Mouse (Mus musculus): ENCODE data around the gene Slc35g3. TPM values are rescaled to one million over a fixed set of nuclear protein-coding genes. Genes with fewer than 3 reads are reported as not detected.

Slc35g3 gene
- polyA plus RNA-seq (2012; ENCODE audit: insufficient read depth, insufficient read length, missing spikeins) = not detected in 2 replicates

DNA sequence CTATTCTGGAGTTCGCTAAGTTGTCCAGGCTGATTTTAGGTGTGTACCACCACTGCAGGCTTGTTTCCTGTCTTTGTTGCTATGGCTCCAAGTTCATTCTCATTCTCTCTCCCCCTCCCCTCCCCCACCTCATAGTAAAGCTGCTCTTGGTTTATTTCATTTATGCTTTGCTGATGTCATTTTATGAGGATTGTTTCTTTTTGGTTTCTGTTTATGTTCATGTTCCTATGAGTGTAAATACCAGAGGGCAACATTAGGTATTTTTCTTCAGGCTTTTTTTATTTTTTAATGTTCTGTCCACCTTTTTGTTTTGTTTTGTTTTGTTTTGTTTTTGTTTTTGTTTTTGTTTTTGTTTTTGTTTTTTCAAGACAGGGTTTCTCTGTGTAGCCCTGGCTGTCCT is at the start of gene Slc35g3:
Gene Slc35g3, minus strand, starts transcription at position 101 of the 400 bp plus-strand sequence.
- H3K4me3 ChIP-seq (ENCODE audit: insufficient read depth, low read depth, low read length) = no peak within 1 kb of the TSS
- peaks cover 1% of the 10 kb centered on the region; the same call in 1 of the 2 replicates for H3K4me1 ChIP-seq (ENCODE audit: control insufficient read depth, insufficient read depth, insufficient read length, low read length)
- no peak within 1 kb of the TSS for H3K27ac ChIP-seq (replicated peaks; ENCODE audit: low read depth, low read length)

DNA sequence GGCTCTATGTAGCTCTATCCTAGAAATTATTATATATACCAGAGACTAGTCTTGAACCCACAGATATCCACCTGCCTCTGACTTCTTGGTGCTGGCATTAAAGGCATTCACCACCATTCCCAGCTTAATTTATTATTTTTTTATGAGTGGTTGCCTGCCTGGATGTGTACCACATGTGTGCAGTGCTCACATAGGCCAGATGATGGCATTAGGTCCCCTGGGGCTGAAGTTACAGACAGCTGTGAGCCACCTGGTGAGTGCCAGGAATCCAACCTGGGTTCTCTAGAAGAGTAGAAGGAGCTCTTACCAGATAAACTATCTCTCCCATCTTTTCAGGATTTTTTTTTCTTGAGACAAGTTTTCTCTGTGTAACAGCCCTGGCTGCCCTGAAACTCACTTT is 48.5 kb upstream of the Slc35g3 start:
- Histone ChIP-seq H3K4me1 (ENCODE audit: control insufficient read depth, insufficient read depth, insufficient read length, low read length) (no peaks in the 10 kb centered on the region), H3K4me3 (ENCODE audit: insufficient read depth, low read depth, low read length) (no peak overlapping the region), H3K27ac (replicated peaks; ENCODE audit: low read depth, low read length) (no peak overlapping the region)

DNA sequence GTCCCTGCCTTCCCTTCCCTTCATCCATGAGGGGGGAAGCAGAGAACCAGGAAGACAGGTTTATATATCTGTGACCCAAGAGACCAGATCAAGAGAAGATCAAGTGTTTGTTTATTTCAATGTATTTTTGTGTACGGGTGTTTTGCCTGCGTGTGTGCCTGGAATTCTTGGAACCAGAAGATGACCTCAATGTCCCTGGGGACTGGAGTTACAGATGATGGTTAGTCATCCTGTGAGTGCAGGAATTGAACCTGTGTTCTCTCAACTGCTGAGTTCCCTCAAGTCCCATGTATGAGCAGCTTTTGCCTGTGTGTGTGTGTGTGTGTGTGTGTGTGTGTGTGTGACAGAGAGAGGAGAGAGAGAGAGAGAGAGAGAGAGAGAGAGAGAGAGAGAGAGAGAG is 45.9 kb upstream of the Slc35g3 start:
- no peak overlapping the region for H3K27ac ChIP-seq (replicated peaks; ENCODE audit: low read depth, low read length)
- H3K4me3 ChIP-seq (ENCODE audit: insufficient read depth, low read depth, low read length) = no peak overlapping the region
- no peaks in the 10 kb centered on the region for H3K4me1 ChIP-seq (ENCODE audit: control insufficient read depth, insufficient read depth, insufficient read length, low read length)

DNA sequence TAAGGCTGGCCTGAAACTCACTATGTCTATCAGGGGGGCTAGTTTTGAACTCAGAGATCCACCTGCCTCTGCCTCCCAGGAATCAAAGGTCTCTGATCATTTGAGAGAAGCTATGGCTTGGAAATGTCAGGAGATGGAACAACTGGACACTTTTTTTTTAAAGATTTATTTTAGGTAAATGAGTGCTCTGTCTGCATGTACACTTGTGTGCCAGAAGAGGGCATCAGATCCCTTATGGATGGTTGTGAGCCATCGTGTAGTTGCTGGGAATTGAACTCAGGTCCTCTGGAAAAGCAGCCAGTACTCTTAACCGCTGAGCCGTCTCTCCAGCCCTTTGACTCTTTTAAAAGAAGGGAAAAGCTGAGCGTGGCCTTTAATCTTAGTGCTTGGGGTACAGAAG is 44.6 kb upstream of the Slc35g3 start:
- H3K4me3 ChIP-seq (ENCODE audit: insufficient read depth, low read depth, low read length) = no peak overlapping the region
- no peak overlapping the region for H3K27ac ChIP-seq (replicated peaks; ENCODE audit: low read depth, low read length)
- H3K4me1 ChIP-seq (ENCODE audit: control insufficient read depth, insufficient read depth, insufficient read length, low read length) = peaks cover 6% of the 10 kb centered on the region

DNA sequence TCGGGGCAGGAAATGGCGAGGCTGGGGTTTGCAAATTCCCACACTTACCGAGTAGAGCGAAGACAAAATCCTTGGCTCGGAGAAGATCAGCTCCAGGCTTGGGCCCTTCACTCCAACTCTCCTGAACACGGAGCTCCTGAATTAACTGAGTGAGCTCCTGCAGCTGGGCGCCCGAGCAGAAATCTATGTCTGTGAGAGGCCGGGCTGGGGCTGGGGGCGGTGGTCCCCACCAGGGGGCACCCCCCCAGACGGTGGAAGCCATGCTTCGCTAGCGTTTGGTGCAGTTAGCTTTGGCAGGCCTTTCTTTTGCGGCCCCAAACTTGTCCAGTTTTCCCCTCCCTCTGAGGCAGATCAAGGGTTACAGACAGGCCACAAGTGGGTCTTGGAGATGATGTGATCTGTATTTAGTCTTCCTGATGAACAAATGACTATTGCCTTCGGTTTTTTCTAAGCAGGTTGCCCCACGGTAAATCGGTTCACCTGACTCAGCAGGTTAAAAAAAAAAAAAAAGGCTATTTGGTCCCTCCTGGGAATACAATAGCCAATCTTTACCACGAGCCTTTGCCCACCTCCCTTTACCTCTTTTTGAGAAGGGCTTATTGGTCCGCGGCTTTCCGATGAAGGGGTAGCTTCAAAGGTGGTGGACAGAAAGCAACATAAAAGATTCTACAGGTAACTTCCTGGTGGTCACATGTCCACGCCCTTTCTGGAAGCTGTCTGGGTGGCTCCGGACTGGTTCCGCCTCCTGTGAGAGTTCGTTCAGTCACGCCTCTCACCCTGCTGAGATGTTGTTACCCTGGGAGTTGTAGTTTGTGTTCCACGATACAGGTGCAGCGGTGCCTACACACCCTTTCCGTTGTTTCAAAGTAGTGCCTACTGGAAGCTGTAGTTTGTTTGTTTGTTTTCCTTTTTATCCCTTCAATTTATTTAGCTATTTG is 43.5 kb upstream of the Slc35g3 start, which contains the start of gene Tmem102:
Gene Tmem102, minus strand, starts transcription at position 653 of the 938 bp plus-strand sequence.
- Histone ChIP-seq H3K4me1 (ENCODE audit: control insufficient read depth, insufficient read depth, insufficient read length, low read length) (peaks cover 9% of the 10 kb centered on the region), H3K27ac (replicated peaks; ENCODE audit: low read depth, low read length) (no peak within 1 kb of the TSS), H3K4me3 (ENCODE audit: insufficient read depth, low read depth, low read length) (peak within 1 kb of the TSS; percentile 93)

DNA sequence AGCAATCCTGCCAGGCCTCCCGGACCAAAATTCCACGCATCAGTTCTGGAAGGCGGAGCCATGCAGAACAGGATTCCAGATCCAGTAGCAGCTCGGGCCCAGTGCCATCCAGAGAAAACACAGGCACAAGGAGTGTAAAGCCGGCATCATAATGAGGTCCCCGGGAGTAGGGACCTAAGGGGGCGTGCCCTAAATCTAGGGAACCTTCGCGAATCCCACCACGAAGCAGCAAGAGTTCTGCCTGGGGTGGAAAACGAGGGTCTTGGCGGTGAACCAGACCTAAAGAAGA is 42.8 kb upstream of the Slc35g3 start:
- peaks cover 9% of the 10 kb centered on the region for H3K4me1 ChIP-seq (ENCODE audit: control insufficient read depth, insufficient read depth, insufficient read length, low read length)
- no peak overlapping the region for H3K27ac ChIP-seq (replicated peaks; ENCODE audit: low read depth, low read length)
- H3K4me3 ChIP-seq (ENCODE audit: insufficient read depth, low read depth, low read length) = peak overlapping the region; percentile 93

DNA sequence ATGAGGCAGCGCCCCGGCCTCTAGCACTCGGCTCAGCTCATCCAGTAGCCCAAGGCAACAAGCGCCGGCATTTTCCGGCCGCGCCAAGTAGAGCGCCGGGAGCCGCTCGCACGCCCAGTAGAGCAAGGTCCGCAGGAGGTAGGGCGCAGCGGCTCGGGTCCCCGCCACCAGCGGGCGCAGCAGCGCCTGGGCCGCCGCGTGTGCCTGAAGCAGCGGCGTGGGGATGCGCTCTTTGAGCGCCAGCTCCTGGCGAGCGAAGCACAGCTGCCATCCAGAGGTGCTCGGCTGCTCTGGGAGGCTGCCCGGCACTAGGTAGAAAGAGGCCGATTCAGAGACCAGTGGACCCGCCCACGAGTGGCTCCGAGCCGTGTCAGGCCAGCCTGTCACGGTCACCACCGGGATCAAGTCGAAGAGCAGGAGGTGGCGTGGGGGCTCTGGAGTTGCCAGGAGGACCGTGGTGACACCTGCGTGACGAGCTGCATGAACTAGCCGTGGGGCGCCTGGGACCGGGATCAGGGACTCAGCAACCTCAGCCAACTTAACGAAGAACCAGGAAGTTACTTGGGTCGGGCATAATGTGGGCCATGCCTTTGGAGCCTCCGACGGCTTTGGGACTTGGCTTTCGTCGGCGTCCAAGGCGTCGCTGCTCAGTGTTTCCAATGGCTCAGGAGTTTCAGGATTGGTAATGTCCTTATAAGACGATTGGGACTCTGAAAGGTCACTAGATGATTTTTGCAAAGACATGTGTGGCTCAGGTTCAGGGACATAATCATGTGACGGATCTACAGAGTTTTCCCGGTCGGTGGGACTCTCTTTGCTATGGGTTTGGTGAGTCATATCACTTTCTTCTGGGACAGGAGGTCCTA is 42.3 kb upstream of the Slc35g3 start:
- Histone ChIP-seq H3K4me1 (ENCODE audit: control insufficient read depth, insufficient read depth, insufficient read length, low read length) (peaks cover 9% of the 10 kb centered on the region), H3K27ac (replicated peaks; ENCODE audit: low read depth, low read length) (no peak overlapping the region)

DNA sequence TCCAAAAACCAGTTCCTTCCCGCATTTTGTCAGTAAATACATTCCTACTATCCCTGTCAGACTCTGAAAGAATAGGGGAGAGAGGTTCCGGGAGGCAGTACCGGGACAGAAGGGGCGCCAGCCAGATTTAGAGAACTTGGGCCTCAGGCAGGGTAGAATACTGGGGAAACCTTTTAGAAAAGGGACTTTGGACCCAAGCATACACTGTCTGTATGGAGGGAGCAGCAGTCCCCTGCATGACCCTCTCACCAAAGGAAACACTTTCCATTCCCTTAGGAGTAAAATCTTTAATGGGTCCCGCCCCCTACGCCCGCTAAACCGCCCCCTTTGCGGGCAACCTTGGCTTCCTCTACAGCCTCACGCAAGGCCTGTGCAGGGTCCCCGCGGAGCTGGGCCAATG is 41.6 kb upstream of the Slc35g3 start:
- Histone ChIP-seq H3K4me3 (ENCODE audit: insufficient read depth, low read depth, low read length) (peak overlapping the region; percentile 93), H3K27ac (replicated peaks; ENCODE audit: low read depth, low read length) (no peak overlapping the region), H3K4me1 (ENCODE audit: control insufficient read depth, insufficient read depth, insufficient read length, low read length) (peaks cover 9% of the 10 kb centered on the region)

More for the DNA sequence above, 42.3 kb upstream of the Slc35g3 start:
- H3K4me3 ChIP-seq (ENCODE audit: insufficient read depth, low read depth, low read length) = peak overlapping the region; percentile 93

DNA sequence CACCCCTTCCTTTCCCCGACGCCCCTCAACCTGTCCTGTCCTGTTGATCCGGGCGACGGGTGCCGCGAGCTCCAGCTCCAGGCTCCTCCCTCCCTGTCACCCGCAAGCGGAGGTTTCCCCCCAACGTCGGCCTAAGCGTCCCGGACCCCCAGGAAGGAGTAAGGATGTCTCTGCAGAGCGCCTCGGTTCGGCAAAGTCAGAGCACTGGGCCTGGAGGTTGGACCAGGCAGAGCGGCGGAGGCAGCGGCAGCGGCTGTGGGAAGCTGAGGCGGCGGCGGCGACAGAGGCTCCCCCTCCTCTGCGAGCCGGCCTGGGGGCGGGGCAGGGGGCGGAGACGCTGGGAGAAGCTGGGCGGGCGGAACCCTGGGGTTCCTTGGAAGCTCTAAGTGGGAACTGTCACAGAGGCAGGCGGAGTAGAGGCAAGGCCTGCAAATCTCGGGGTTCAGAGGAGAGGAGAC is 40.9 kb upstream of the Slc35g3 start:
- peaks cover 9% of the 10 kb centered on the region for H3K4me1 ChIP-seq (ENCODE audit: control insufficient read depth, insufficient read depth, insufficient read length, low read length)
- H3K27ac ChIP-seq (replicated peaks; ENCODE audit: low read depth, low read length) = no peak overlapping the region
- peak overlapping the region; percentile 93 for H3K4me3 ChIP-seq (ENCODE audit: insufficient read depth, low read depth, low read length)

DNA sequence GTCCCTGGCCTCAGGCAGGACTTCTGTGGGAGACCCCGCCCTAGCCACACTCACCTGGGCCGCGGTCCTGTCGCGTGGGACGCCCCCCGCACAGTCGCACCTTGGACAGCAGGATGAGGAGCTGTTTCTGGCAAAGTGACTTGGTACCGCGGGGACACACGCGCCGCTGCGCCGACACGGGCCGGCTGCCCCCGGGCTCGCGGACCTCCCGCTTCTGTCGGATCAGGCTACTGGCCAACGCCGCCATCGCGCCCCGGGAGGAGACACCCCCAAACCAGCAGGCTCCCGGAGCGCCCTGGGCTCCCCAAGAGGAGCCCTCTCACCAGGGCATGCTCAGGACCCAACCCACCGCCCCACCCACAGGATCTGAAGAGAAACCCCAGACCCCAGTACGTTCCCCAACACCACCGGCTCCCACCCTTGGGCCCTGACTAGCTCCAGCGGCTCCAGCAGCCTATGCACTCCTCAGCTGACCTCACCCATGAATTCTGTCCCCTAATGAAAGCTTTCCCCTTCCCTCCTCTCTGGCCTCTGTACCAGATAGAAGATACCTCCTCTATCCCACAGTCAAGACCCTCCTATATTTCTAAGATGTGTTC is 39.7 kb upstream of the Slc35g3 start, which contains the start of gene Fgf11:
Gene Fgf11, minus strand, starts transcription at position 479 of the 599 bp plus-strand sequence.
- H3K4me3 ChIP-seq (ENCODE audit: insufficient read depth, low read depth, low read length) = peak within 1 kb of the TSS; percentile 93
- no peak within 1 kb of the TSS for H3K27ac ChIP-seq (replicated peaks; ENCODE audit: low read depth, low read length)
- H3K4me1 ChIP-seq (ENCODE audit: control insufficient read depth, insufficient read depth, insufficient read length, low read length) = peaks cover 9% of the 10 kb centered on the region

DNA sequence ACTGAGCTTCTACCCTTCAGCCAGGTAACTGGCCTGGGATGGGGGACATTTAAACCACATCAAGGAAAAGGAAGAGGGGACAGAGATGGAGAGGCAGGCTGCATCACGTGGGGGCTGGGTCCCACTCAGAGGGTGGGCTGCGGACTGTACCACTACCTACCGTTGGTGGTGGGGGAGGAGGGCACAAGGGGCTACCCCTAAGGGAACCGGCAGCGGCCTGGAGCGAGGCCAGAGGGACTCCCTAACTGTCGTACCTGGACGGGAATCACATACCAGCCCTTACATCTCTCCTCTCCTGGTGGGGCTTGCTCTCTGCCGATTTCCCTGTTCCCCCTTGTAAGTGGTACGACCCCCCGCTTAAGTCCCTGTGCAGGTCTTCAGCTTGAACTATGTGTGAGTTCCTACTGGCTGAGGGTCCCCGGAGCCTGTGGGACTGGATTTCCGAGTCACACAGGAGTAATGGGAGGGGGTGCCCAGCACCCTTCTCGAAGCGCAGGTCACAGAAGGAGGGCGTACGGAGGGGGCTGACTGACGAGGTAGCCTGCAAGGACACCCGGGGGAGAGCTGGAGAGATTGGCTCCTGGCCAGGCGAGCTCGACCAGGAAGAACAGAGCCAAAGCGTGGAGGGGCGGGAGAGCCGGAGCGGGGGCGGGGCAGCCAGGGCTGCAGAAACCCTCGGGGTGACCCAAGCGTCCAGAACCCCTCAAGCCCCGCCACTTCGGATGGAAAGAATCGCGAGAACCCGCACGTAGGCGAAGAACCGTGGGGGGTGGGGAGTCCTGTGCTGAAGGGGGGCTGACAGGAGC is 38.8 kb upstream of the Slc35g3 start:
- peaks cover 9% of the 10 kb centered on the region for H3K4me1 ChIP-seq (ENCODE audit: control insufficient read depth, insufficient read depth, insufficient read length, low read length)
- H3K4me3 ChIP-seq (ENCODE audit: insufficient read depth, low read depth, low read length) = peak overlapping the region; percentile 93
- no peak overlapping the region for H3K27ac ChIP-seq (replicated peaks; ENCODE audit: low read depth, low read length)

DNA sequence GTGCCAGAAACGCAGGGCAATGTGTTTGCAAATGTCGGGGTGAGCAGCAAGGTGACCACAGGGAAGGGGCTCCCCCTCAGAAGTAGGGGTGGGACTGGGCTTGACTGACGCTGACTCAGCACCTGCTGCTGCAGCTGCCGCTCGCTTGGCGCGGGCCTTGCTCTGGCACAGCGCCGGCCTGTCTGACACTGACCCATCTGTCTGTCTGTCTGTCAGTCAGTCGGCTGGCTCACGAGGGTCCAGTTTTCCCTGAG is 38.3 kb upstream of the Slc35g3 start:
- no peak overlapping the region for H3K27ac ChIP-seq (replicated peaks; ENCODE audit: low read depth, low read length)
- H3K4me1 ChIP-seq (ENCODE audit: control insufficient read depth, insufficient read depth, insufficient read length, low read length) = peaks cover 9% of the 10 kb centered on the region
- no peak overlapping the region for H3K4me3 ChIP-seq (ENCODE audit: insufficient read depth, low read depth, low read length)

DNA sequence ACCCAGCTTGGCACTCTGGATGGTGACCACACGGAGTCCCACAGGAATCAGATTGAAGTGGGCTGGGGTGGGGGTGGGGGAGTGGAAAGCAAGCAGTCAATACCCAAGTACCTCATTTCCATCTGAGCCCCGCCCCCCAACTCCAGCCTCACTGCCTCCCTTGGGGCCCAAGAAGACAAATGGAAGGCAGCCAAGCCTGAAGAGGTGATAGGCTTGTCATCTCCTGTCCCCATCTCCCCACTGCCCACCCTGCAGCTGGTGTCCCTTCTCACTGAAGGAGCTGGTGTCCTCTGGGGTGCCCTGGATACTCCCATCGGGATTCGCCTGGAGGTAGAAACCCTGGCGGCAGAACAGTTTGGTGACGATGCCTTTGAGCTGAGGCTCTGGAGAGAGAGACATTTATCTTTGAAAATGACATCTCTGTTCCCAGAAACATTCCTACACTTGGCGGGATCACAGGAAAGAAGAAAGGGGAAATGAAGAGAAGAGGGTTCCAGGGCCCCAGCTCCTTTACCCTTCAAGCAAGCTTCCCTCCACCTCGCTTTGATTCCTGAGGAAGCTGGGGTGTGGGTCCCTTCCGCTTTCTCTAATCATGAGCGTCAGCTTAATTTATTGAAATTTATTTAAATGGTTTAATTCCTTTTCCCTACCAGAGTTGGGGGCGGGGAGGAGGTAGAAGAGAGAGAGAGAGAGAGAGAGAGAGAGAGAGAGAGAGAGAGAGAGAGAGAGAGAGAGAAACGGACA is 37.8 kb upstream of the Slc35g3 start:
- Histone ChIP-seq H3K4me1 (ENCODE audit: control insufficient read depth, insufficient read depth, insufficient read length, low read length) (peaks cover 9% of the 10 kb centered on the region), H3K27ac (replicated peaks; ENCODE audit: low read depth, low read length) (no peak overlapping the region), H3K4me3 (ENCODE audit: insufficient read depth, low read depth, low read length) (no peak overlapping the region)

DNA sequence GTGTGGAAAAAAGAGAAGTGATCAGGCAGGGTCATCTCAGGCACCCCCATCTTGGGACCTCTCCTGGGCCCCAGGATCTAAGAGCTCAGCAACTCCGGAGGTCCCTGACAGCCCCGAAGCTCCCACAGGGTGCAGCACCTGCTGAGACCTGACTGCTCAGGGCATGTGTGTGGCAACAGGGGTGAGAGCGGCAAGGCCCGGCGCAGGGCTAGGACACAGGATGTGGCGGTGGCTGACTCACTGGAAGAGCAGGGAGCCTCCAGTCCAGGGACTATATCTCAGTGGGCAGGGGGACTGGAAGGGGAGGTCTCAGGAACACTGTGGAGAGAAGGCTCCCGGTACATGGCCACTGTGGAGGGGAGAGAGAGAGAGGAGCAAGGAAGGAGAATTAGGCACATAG is 36.2 kb upstream of the Slc35g3 start:
- peaks cover 9% of the 10 kb centered on the region for H3K4me1 ChIP-seq (ENCODE audit: control insufficient read depth, insufficient read depth, insufficient read length, low read length)
- H3K27ac ChIP-seq (replicated peaks; ENCODE audit: low read depth, low read length) = no peak overlapping the region
- no peak overlapping the region for H3K4me3 ChIP-seq (ENCODE audit: insufficient read depth, low read depth, low read length)
